In the genomic region with DNA sequence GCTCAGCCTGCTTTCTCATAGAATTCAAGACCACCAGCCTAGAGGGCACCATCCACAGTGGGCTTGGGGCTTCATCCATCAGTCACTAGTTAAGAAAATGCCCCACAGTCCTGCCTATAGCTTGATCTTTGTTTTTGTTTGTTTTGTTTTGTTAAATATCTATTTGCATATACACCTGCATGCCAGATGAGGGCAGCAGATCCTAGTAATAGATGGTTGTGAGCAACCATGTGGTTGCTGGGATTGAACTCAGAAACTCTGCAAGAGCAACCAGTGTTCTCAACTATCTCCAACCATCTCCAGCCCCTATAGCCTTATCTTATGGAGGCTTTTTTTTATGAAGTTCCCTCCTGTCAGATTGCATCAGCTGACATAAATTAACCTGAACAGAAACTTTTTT, we compare ENCODE assay signal across 12 mouse cellular contexts. TPM values are rescaled to one million over a fixed set of nuclear protein-coding genes. Genes with fewer than 3 reads are reported as not detected.
DNase-seq lines count a peak whose midpoint lies in the region; ATAC-seq and TF ChIP-seq lines count a peak whose summit lies in the region.
"Had no signal": no experiment of that assay in that cellular context is flagged by ENCODE, and none has a peak within 500 bp of the region (broad histone marks: within the 10 kb centered on the region; RNA-seq: fewer than 3 reads in every experiment).

No protein-coding gene starts in this region.

- DNase-seq in 416B (ENCODE audit: low read depth) (peak; percentile 74), ES-CJ7 (ENCODE audit: low read depth, low spot score) (peak; percentile 67)
- DNase-seq in adrenal gland, adult 18-20 months (ENCODE audit: low spot score in 2 of 2) = no peak
- DNase-seq in adrenal gland, postnatal 25 days = no peak
- no peak for DNase-seq in lung, adult 18-20 months
- DNase-seq: kidney, postnatal 4 days; right cerebral cortex, postnatal 14 days had no signal

- no peaks in the 10 kb centered on the region for H3K4me1 ChIP-seq in intestine, postnatal 0 days (replicated peaks; ENCODE audit: control insufficient read depth, insufficient read depth, low read length)
- H3K4me1 ChIP-seq in intestine, embryonic 15.5 days (replicated peaks) = no peaks in the 10 kb centered on the region
- H3K4me1 ChIP-seq: forebrain, embryonic 10.5 days had no signal

- no peak overlapping the region for H3K27ac ChIP-seq in intestine, postnatal 0 days (ENCODE audit: low read depth, low read length)
- H3K27ac ChIP-seq in intestine, embryonic 15.5 days = no peak overlapping the region
- H3K27ac ChIP-seq: forebrain, embryonic 10.5 days; heart, embryonic 15.5 days had no signal

- H3K4me3 ChIP-seq in intestine, postnatal 0 days (ENCODE audit: low read depth, low read length) = no peak overlapping the region
- no peak overlapping the region for H3K4me3 ChIP-seq in intestine, embryonic 15.5 days (replicated peaks)
- H3K4me3 ChIP-seq: forebrain, embryonic 10.5 days; heart, embryonic 15.5 days had no signal

- no peak overlapping the region for H3K4me2 ChIP-seq in intestine, postnatal 0 days (replicated peaks; ENCODE audit: low read depth)
- H3K4me2 ChIP-seq in intestine, embryonic 15.5 days (replicated peaks) = no peak overlapping the region
- H3K4me2 ChIP-seq: heart, embryonic 15.5 days had no signal

- 0 out of 2 replicates have a peak, but pooled peaks have one; percentile 41 for ATAC-seq in intestine, postnatal 0 days
- ATAC-seq in intestine, embryonic 15.5 days = no peak
- peak; percentile 32 to 47; a peak in 3 of 4 replicates for ATAC-seq in hematopoietic stem cell, adult 5-6 weeks (replicated peaks in 1 of 2; ENCODE audit: insufficient read depth in 1 of 2, low FRiP score in 2 of 2, low TSS enrichment in 1 of 2, low read depth in 1 of 2, poor library complexity in 2 of 2, severe bottlenecking in 2 of 2)

- peak; percentile 66 for TF ChIP-seq CTCF in intestine, postnatal 0 days (IDR thresholded peaks at IDR 0.05; ENCODE audit: low read depth)

- peaks cover 40% of the 10 kb centered on the region for H3K36me3 ChIP-seq in intestine, postnatal 0 days (ENCODE audit: control insufficient read depth, insufficient read depth)
- peaks cover 11% of the 10 kb centered on the region for H3K36me3 ChIP-seq in intestine, embryonic 15.5 days

- H3K9ac ChIP-seq in intestine, postnatal 0 days (ENCODE audit: low read depth, low read length) = no peak overlapping the region
- H3K9ac ChIP-seq in intestine, embryonic 15.5 days = no peak overlapping the region
- H3K9ac ChIP-seq: heart, embryonic 15.5 days had no signal

- no peaks in the 10 kb centered on the region for H3K27me3 ChIP-seq in intestine, postnatal 0 days (replicated peaks; ENCODE audit: control insufficient read depth, insufficient read depth, low read length)
- no peaks in the 10 kb centered on the region for H3K27me3 ChIP-seq in intestine, embryonic 15.5 days (replicated peaks)
- H3K27me3 ChIP-seq: heart, embryonic 15.5 days had no signal

- no peaks in the 10 kb centered on the region for H3K9me3 ChIP-seq in intestine, postnatal 0 days (ENCODE audit: control insufficient read depth)
- H3K9me3 ChIP-seq in intestine, embryonic 15.5 days = no peaks in the 10 kb centered on the region
- H3K9me3 ChIP-seq: forebrain, embryonic 10.5 days; heart, embryonic 15.5 days had no signal

RNA-seq across cellular contexts. Expression of gene Arf4, which starts 14.0 kb away (rescaled TPM):
- polyA plus RNA-seq in intestine, postnatal 0 days (2015; fragmentation: Nextera tagmentation; extraction: Ambion mirVana) = 640 and 727 TPM in 2 replicates
- polyA plus RNA-seq in intestine, embryonic 15.5 days (2015; fragmentation: Nextera tagmentation; extraction: Ambion mirVana) = 592 and 625 TPM in 2 replicates
- total RNA-seq in hematopoietic stem cell, adult 5-6 weeks (2017) = 101 and 152 TPM in 2 replicates
- 100 to 1,000 TPM; 200 to 211 TPM for total RNA-seq in adrenal gland, adult 18-20 months (2021)
- 160 and 161 TPM in 2 replicates for total RNA-seq in adrenal gland, postnatal 25 days (2021)

RNA-seq across cellular contexts. Expression of gene Pde12, which starts 17.8 kb away (rescaled TPM):
- 6.9 and 7.6 TPM in 2 replicates for polyA plus RNA-seq in intestine, postnatal 0 days (2015; fragmentation: Nextera tagmentation; extraction: Ambion mirVana)
- 10.1 and 10.2 TPM in 2 replicates for polyA plus RNA-seq in intestine, embryonic 15.5 days (2015; fragmentation: Nextera tagmentation; extraction: Ambion mirVana)
- total RNA-seq in hematopoietic stem cell, adult 5-6 weeks (2017) = 14.4 and 16.5 TPM in 2 replicates
- 10 to 100 TPM; 11.9 TPM for total RNA-seq in adrenal gland, adult 18-20 months (2021)
- total RNA-seq in adrenal gland, postnatal 25 days (2021) = 9.0 and 10.0 TPM in 2 replicates

RNA-seq across cellular contexts. Expression of gene Dnah12, which starts 41.2 kb away (rescaled TPM):
- polyA plus RNA-seq in intestine, postnatal 0 days (2015; fragmentation: Nextera tagmentation; extraction: Ambion mirVana) = 0.05 and 0.08 TPM in 2 replicates
- 0.05 and 0.08 TPM in 2 replicates for polyA plus RNA-seq in intestine, embryonic 15.5 days (2015; fragmentation: Nextera tagmentation; extraction: Ambion mirVana)
- 0.31 and 0.45 TPM in 2 replicates for total RNA-seq in hematopoietic stem cell, adult 5-6 weeks (2017)
- total RNA-seq in adrenal gland, adult 18-20 months (2021) = under 1 TPM; 0.03 to 0.17 TPM
- total RNA-seq in adrenal gland, postnatal 25 days (2021) = not detected in 2 replicates
- polyA plus RNA-seq: forebrain, embryonic 10.5 days had no signal

Comparison
In these comparisons a context has a peak if more than half of its experiments do, and no peak if none do; other contexts are left out.
1. DNase-seq: peak in 416B (single experiment) and ES-CJ7 (single experiment); none in adrenal gland, adult 18-20 months (0 of 2), adrenal gland, postnatal 25 days (single experiment) and lung, adult 18-20 months (0 of 2).